Mouse (Mus musculus) cerebellum, adult 2 months (tissue): ENCODE results near the gene Poln.

ENCODE experiments used
- CTCF ChIP-seq: fragments of 200-500 bp; IDR thresholded peaks from 2 replicates; pipeline ENCODE4 v1.5.1; 2011; ENCODE audit warnings: low read depth, mild to moderate bottlenecking, control low read depth, low read length, moderate library complexity, borderline replicate concordance; ENCODE audit not compliant: insufficient read depth
- POLR2A ChIP-seq: fragments of 200-500 bp; IDR thresholded peaks from 2 replicates; pipeline ENCODE4 v1.6.1; 2011; ENCODE audit warnings: low read length, control low read depth, borderline replicate concordance; ENCODE audit not compliant: insufficient read depth

GRCm38 (mm10) chr5:34119121-34119856 lies 50.0 kb downstream of the Poln start:
- TF ChIP-seq POLR2A (no peak), CTCF (no peak)
